Mouse (Mus musculus) G1E (cell line): ENCODE measurements at regions not wholly inside any gene's neighbourhood (a gene's known extent, or its start where the extent isn't known, plus 50 kb on each side); places are given as distances from the start of the nearest gene placed in this dataset.

Experiments
- ATAC-seq: 2 replicates; pipeline ENCODE4 v1.8.0; 2016; ENCODE audit warnings: mild to moderate bottlenecking; ENCODE audit not compliant: insufficient number of reproducible peaks, poor library complexity, low FRiP score, severe bottlenecking; ENCODE audit errors: extremely low read depth
- DNase-seq: peaks from one replicate; pipeline ENCODE4 v3.0.0; 2012; ENCODE audit warnings: low spot score
- H3K27me3 ChIP-seq: 2 replicates; pipeline ENCODE4 v1.6.1; 2012; ENCODE audit warnings: mild to moderate bottlenecking, low read length, inconsistent platforms; ENCODE audit not compliant: insufficient read depth
- H3K36me3 ChIP-seq: replicated peaks from 2 replicates; pipeline ENCODE3; 2012; ENCODE audit warnings: mild to moderate bottlenecking, inconsistent platforms
- H3K4me1 ChIP-seq: 2 replicates; pipeline ENCODE4 v1.6.1; 2012; ENCODE audit warnings: low read depth, low read length, inconsistent platforms, mixed read lengths; ENCODE audit not compliant: insufficient read depth
- H3K4me3 ChIP-seq: 2 replicates; pipeline ENCODE4 v1.5.1; 2012; ENCODE audit warnings: low read depth, mild to moderate bottlenecking, inconsistent platforms, low read length, moderate library complexity, mixed read lengths
- H3K9me3 ChIP-seq: replicated peaks from 2 replicates; pipeline ENCODE4 v1.6.1; 2012; ENCODE audit warnings: inconsistent platforms
- CTCF ChIP-seq: IDR thresholded peaks from 2 replicates; pipeline ENCODE4 v1.5.1; 2012; ENCODE audit warnings: low read depth, low read length, inconsistent platforms, mixed read lengths
- GATA1 ChIP-seq: IDR thresholded peaks from 2 replicates; pipeline ENCODE4 v1.6.1; 2012; ENCODE audit warnings: borderline replicate concordance, low read length, inconsistent platforms, mixed read lengths
- GATA2 ChIP-seq: IDR thresholded peaks from 2 replicates; pipeline ENCODE4 v1.6.1; 2012; ENCODE audit warnings: low read depth, low read length, inconsistent platforms, borderline replicate concordance
- POLR2AphosphoS5 ChIP-seq: IDR thresholded peaks from 2 replicates; pipeline ENCODE4 v1.6.1; 2012; ENCODE audit warnings: low read depth, low read length, inconsistent platforms; ENCODE audit not compliant: insufficient replicate concordance
- TAL1 ChIP-seq: conservative IDR thresholded peaks from 2 replicates; pipeline ENCODE4 v1.6.1; 2012; ENCODE audit warnings: low read depth, low read length, inconsistent platforms, mixed read lengths

- ATAC-seq (no peak), DNase-seq (no peak)
- no peaks in the 10 kb centered on the region for H3K9me3 ChIP-seq
- TF ChIP-seq GATA2 (no peak), POLR2AphosphoS5 (no peak), TAL1 (no peak), CTCF (no peak), GATA1 (no peak)
- H3K4me3 ChIP-seq, result no peak overlapping the region
- H3K4me1 ChIP-seq, result 0 out of 2 replicates have a peak, but pooled peaks cover 2% of the 10 kb centered on the region
- peaks cover 18% of the 10 kb centered on the region for H3K27me3 ChIP-seq
- H3K36me3 ChIP-seq, result no peaks in the 10 kb centered on the region
These were observed 108.7 kb downstream of the Kdr start for GRCm38 (mm10) chr5:75869535-75869934.

- H3K4me1 ChIP-seq, result peaks cover 4% of the 10 kb centered on the region; the same call in 1 of the 2 replicates
- no peak overlapping the region for H3K4me3 ChIP-seq
- TF ChIP-seq CTCF, result no peak
- no peak for TF ChIP-seq POLR2AphosphoS5
- TF ChIP-seq GATA1, result no peak
- ATAC-seq (no peak), DNase-seq (no peak)
- peaks cover 23% of the 10 kb centered on the region for H3K27me3 ChIP-seq
- no peaks in the 10 kb centered on the region for H3K36me3 ChIP-seq
- no peaks in the 10 kb centered on the region for H3K9me3 ChIP-seq
These were observed 113.2 kb downstream of the Kdr start for GRCm38 (mm10) chr5:75865096-75865495.

GRCm38 (mm10) chr5:75863358-75863757 lies 114.9 kb downstream of the Kdr start:
- no peak for TF ChIP-seq POLR2AphosphoS5
- TF ChIP-seq CTCF, result no peak
- no peak for TF ChIP-seq GATA1
- TF ChIP-seq TAL1, result no peak
- TF ChIP-seq GATA2, result no peak
- Histone ChIP-seq H3K4me3 (no peak overlapping the region), H3K27me3 (peaks cover 29% of the 10 kb centered on the region), H3K36me3 (no peaks in the 10 kb centered on the region), H3K9me3 (no peaks in the 10 kb centered on the region), H3K4me1 (peaks cover 10% of the 10 kb centered on the region)
- no peak for DNase-seq
- ATAC-seq, result no peak

- TF ChIP-seq CTCF (peak; percentile 55; the same call in 1 of the 2 replicates), GATA1 (no peak)
- H3K4me1 ChIP-seq, result peaks cover 10% of the 10 kb centered on the region
- H3K36me3 ChIP-seq, result no peaks in the 10 kb centered on the region
- ATAC-seq (no peak), DNase-seq (peak; percentile 32)
- no peak overlapping the region for H3K4me3 ChIP-seq
- H3K9me3 ChIP-seq, result no peaks in the 10 kb centered on the region
- peaks cover 36% of the 10 kb centered on the region for H3K27me3 ChIP-seq
These were observed 115.6 kb downstream of the Kdr start for GRCm38 (mm10) chr5:75862630-75862991.

GRCm38 (mm10) chr5:75861916-75862629 lies 116.2 kb downstream of the Kdr start:
- no peaks in the 10 kb centered on the region for H3K9me3 ChIP-seq
- no peak for TF ChIP-seq GATA2
- TF ChIP-seq TAL1, result no peak
- no peak for TF ChIP-seq GATA1
- no peak for TF ChIP-seq CTCF
- no peak for TF ChIP-seq POLR2AphosphoS5
- H3K36me3 ChIP-seq, result no peaks in the 10 kb centered on the region
- H3K27me3 ChIP-seq, result peaks cover 36% of the 10 kb centered on the region
- peaks cover 14% of the 10 kb centered on the region for H3K4me1 ChIP-seq
- no peak overlapping the region for H3K4me3 ChIP-seq
- DNase-seq (no peak), ATAC-seq (no peak)

- peaks cover 46% of the 10 kb centered on the region for H3K27me3 ChIP-seq
- no peaks in the 10 kb centered on the region for H3K9me3 ChIP-seq
- DNase-seq (no peak), ATAC-seq (no peak)
- H3K4me3 ChIP-seq, result no peak overlapping the region
- no peak for TF ChIP-seq TAL1
- TF ChIP-seq POLR2AphosphoS5, result no peak
- TF ChIP-seq GATA2, result no peak
- TF ChIP-seq GATA1, result no peak
- TF ChIP-seq CTCF, result no peak
- H3K36me3 ChIP-seq, result no peaks in the 10 kb centered on the region
- H3K4me1 ChIP-seq, result peaks cover 23% of the 10 kb centered on the region
These were observed 118.9 kb downstream of the Kdr start for GRCm38 (mm10) chr5:75859316-75859836.

GRCm38 (mm10) chr5:75850855-75851254 lies 127.4 kb downstream of the Kdr start:
- Histone ChIP-seq H3K9me3 (no peaks in the 10 kb centered on the region), H3K4me1 (peaks cover 65% of the 10 kb centered on the region), H3K27me3 (peaks cover 9% of the 10 kb centered on the region), H3K36me3 (no peaks in the 10 kb centered on the region), H3K4me3 (no peak overlapping the region)
- TF ChIP-seq CTCF, result no peak
- no peak for TF ChIP-seq POLR2AphosphoS5
- no peak for TF ChIP-seq TAL1
- no peak for ATAC-seq
- no peak for DNase-seq
